Mouse (Mus musculus) monocyte, adult 5-6 weeks (primary cell): ENCODE measurements around the gene Plcb4. TPM values are rescaled to one million over a fixed set of nuclear protein-coding genes. Genes with fewer than 3 reads are reported as not detected.

Source experiments
- ATAC-seq: fragments of 153-309, 156-312 bp; replicated peaks from 2 replicates; pipeline ENCODE4 v1.8.0; 2017; ENCODE audit warnings: mild to moderate bottlenecking; ENCODE audit not compliant: low TSS enrichment, insufficient number of reproducible peaks, severe bottlenecking, poor library complexity, low FRiP score
- total RNA-seq: library from RNA; stranded (forward); fragments of 200-1000, 200-491, 200-594 nt; gene quantifications from 3 replicates; pipeline ENCODE4 v1.2.3, GENCODE M21; 2017

Gene Plcb4
- total RNA-seq: 8.3 to 25.7 TPM (median 22.9 TPM) in 3 replicates

DNA sequence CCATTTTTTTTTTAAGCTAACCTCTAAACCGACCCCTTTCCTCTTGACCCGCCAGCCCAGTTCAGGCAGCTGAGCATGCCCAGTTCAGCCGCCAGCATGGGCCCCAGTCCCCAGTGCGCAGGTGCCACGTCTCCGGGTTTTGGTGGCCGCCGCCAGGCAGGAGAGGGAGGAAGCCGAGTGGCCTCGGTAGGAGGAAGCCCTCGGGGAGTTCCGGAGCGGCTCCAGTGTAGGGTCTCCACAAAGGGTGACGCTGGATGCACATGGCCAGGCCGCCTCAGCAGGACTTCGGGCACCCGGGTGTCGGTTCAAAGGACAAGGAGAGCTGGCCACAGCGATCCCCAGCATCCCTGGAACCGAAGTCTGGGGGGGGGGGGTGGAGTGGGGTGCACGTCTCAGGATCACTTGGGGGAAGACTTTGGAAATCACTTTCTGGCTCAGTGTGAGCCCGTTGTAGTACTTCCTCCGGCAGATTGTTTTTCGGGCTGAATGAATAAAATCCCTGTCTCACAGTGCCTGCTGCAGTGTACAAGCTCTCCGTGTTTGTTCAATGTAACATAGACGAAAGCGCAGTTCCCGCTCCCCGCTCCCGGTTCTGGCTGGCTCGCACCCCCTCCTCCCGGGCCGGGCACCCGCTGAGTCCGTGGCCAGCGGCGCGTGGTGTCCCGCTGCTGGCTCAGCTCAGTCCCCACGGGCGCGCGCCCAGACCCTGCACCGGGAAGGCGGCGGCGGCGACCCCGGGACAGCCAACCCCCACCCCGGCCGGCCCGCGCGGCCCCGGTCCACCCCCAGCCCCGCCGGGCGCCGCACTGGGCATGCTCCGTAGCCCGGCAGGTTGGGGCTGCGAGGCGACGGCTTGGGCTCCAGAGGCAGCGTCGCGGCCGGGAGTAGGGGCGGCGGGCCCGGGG is at the start of gene Plcb4:
Gene Plcb4 (plus strand): TSS at position 526 of the 905 bp plus-strand sequence.
- 0 out of 2 replicates have a peak, but pooled peaks have one; percentile 61 for ATAC-seq

GRCm38 (mm10) chr2:135614651-135615261 is 44.1 kb upstream of the Plcb4 start:
- no peak for ATAC-seq

DNA sequence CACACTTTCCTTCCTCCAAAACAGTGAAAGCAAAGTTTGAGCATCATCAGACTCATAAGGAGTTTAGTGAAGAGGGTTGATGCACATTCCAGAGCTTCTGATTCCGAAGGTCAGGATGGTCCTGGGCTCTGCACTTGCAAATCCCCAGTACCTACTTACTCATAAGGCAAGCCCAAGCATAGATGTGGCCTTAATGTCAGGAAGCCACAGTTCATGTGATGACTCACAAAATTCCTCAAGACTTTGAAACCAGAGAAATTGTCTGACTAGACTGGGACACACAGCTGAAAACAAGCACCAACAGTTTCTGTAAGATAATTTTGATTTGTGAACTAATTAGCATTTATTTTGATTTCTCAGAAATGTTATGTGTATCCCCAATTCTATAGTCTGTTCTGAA is 42.7 kb upstream of the Plcb4 start:
- no peak for ATAC-seq

- ATAC-seq: no peak
These were observed 40.3 kb upstream of the Plcb4 start for GRCm38 (mm10) chr2:135618551-135618950.

DNA sequence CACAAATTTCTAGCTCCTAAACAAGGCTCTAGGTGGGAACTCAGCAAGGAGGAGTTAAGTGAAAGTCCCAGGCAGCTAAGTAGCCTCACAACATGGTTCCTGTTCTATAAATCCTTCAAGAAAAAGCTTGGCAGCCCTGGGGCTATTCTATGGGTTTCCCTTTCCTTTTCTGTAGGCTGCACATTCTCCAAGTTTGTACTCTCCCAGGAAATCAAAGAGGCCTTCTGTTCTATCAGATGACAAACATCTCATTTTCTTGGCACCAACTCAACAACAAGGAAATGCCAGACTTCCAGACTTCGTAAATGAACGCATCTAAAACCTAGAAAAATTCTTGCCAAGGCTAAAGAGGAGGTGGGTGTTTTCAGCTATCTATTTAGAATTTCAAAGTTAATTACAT is 38.9 kb upstream of the Plcb4 start:
- no peak for ATAC-seq

DNA sequence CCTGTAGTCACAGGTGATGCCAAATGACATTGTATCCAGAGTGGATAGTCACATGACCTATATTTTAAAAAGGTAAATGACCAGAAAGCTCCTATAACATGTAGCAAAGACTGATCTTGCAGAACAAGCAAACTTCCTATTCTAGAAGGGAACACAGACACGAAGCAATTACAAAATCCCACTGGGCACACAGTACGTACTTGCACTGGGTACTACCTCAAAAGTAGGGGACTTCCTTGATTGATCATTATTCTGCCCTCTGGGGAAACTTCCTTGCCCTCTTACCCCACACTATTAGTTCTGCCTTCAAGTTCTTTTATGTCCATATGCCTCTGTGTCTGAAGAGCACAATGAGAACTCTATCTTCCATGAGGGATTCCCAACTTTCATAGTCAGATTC is 31.0 kb upstream of the Plcb4 start:
- no peak for ATAC-seq

DNA sequence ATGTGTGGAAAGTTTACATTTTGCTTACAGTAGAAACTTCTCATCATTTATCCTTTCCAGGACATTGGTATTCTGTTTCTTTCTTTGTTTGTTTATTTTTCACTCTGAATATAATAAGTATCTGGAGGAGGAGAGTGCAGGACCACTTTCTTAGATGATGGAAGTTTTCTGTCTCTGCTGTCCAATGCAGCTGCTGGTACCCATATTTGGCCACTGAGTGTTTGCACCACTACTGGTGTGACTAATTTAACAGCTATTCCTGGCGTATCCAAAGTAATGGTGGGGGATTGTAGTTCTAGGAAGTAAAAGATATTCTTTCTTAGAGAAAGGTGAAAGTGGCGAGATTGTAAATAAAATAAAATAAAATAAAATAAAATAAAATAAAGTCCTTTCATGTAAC is 21.6 kb upstream of the Plcb4 start:
- no peak for ATAC-seq

DNA sequence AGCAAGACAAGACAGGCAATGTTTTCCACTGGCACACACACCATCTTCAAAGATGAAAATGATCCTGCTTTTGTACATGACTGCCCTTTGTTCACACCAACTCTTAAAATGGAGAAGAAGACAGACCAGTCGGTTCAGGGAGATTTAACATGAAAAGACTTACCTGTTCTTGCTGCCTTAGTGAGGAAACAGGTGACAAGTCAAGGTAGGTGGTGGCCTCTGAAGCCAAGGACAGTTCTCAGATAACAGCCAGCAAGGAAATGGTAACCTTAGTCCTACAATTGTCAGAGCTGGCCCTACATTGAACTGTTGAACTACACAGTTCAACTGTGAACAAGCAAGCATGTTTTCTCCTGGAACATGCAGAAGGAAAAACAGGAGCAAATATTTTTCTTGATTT is 17.8 kb upstream of the Plcb4 start:
- no peak for ATAC-seq

- no peak for ATAC-seq
These were observed 17.2 kb upstream of the Plcb4 start for GRCm38 (mm10) chr2:135641636-135642035.

DNA sequence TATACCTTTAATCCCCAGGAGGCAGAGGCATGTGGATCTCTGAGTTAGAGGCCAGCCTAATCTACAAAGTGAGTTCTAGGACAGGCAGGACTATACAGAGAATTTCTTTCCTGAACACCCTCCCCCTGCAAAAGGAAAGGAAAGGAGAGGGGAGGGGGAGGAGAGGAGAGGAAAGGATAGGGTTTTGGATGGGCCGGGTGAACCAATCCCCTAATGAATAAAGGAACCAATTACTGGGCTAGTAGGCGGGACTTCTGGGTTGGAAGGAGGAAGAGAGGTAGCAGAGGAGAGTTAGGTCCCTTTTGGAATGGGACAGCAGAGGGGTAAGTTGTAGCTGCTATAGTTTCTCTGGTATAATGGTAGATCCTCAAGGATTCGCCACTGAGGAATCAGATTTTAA is 12.6 kb upstream of the Plcb4 start:
- ATAC-seq: no peak

DNA sequence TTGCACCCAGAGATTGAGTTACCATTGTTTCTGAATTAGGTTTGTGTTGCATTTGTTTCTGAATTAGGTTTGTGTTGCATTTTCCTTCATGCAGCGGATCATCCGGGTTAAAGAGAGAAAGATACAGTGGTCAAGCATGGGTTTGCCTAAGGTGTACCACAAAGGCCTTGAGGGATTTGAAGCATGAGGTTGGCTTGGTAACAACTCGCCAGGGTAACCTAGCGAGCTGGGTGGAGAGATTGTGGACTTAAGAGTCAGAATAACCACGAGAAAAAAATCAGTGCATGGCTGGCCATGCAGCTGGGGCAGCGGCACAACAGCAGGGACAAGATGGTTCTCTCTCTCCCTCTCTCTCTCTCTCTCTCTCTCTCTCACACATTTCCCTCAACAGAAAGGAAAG is 12.2 kb upstream of the Plcb4 start:
- ATAC-seq: no peak

DNA sequence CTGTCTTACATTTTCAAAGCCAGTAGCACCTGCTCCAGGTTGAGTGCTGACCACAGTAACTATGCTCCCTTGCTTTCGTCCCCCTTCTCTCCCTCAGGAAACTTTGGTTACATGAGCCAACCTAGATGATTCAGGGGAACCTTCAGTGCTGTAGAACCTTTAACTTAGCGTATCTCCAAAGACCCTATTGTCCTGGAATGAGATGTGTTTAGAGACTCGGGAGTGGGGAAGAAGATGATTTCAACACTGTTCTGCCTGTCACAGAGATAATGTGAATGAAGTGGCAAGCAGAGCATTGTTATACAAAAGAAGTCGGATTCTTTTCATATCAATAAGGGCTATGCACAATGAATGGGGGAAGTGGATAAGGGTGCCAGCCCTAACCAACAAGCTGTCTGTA is 10.8 kb upstream of the Plcb4 start:
- ATAC-seq: no peak

DNA sequence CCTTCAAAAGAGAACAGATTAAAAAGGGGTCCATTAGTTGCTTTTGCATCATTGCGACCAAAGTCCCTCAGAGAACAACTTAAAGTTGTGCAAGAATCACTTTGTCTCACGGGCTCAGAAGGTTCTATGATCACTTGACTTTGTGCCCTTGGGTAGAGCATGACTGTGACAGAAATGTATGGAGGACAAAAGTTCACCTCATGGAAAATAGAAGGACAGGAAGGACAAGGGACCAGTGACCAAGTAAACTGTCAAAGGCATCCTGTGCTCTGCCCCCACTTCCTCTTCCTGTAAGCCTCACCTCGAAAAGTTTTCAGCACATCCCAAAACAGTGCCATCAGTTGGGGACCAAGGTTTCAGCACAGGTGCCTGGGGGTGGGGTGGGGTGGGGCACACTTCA is 7.9 kb upstream of the Plcb4 start:
- ATAC-seq: no peak

- ATAC-seq: no peak
These were observed 6.8 kb upstream of the Plcb4 start for GRCm38 (mm10) chr2:135652040-135652439.

GRCm38 (mm10) chr2:135652451-135652850 is 6.4 kb upstream of the Plcb4 start:
- no peak for ATAC-seq

- ATAC-seq: no peak
These were observed 2.9 kb upstream of the Plcb4 start for GRCm38 (mm10) chr2:135655948-135656347.

GRCm38 (mm10) chr2:135656586-135656985 is 2.2 kb upstream of the Plcb4 start:
- no peak for ATAC-seq

DNA sequence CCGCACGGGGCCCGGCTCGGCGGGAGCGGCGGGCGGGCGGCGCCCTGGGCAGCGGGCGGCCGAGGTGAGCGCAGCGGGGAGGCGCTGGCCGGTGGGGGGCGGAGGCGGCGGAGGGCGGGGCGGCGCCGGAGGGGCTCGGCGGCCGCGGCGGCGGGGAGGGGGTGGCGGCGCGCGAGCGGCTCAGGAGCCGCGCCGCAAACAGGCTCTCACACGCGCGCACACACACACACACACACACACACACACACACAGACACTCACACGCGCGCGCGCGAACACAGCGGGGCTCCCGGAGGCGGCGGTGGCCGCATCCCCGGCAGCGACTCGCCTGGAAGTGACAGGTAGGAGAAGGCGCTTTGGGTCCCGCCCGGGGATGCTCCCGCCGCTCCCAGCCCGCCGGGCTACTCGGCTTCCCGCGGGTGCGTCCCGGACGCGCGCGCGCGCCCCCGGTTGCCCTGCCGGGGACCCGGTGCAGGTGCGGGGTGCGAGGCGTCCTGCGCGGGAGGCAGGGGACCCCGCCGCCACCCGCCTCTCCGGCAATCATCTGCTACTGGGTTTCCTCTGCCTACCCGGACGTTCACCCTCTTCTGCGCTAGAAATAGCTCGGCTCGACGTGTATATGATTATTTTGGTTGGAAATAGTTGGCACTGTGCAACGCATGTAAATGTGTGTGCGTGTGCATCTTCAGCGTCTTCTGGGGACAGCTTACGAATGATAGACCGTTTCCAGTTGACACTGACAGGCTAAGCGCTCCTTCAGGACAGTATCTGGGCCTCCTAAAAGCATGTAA is 775 bp downstream of the Plcb4 start:
- no peak for ATAC-seq

DNA sequence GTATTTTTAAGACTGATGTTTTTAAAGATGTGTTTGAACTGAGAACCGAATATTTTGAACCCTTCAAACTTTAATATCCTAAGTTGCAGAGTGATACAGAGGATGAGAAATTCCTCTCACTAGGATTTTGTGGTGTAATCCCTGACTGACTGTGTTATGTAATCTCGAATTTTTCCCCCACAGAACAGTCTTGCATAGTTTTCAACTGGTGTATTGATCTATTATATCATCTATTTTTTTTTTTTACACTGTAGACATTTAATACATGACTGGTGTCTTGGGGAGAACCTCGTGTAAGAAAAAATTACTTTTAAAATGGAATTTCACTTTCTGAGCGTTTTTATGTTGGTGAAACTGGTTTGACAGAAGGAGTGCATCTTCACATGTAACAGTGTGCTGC is 2.0 kb downstream of the Plcb4 start:
- no peak for ATAC-seq
